Mouse (Mus musculus) C2C12 (cell line): ENCODE results near the gene Tmtc1. TPM values are rescaled to one million over a fixed set of nuclear protein-coding genes. Genes with fewer than 3 reads are reported as not detected.

ENCODE experiments used
- H3K27me3 ChIP-seq: one replicate; pipeline ENCODE4 v1.6.1; 2011; ENCODE audit not compliant: control insufficient read depth, insufficient read depth, insufficient read length
- H3K36me3 ChIP-seq: one replicate; pipeline ENCODE4 v1.6.1; 2011; ENCODE audit not compliant: control insufficient read depth, insufficient read depth
- H3K4me3 ChIP-seq: one replicate; pipeline ENCODE4 v1.5.1; 2011; ENCODE audit warnings: mild to moderate bottlenecking, control low read depth; ENCODE audit not compliant: poor library complexity, insufficient read depth, severe bottlenecking
- H3K79me2 ChIP-seq: one replicate; pipeline ENCODE4 v1.6.1; 2011; ENCODE audit not compliant: control insufficient read depth, insufficient read depth
- H3K79me3 ChIP-seq: one replicate; pipeline ENCODE4 v1.6.1; 2011; ENCODE audit warnings: low read depth, control low read depth
- H3ac ChIP-seq: one replicate; pipeline ENCODE3; 2011; ENCODE audit warnings: low read depth; ENCODE audit not compliant: control insufficient read depth, insufficient read length
- CEBPB ChIP-seq: IDR thresholded peaks from one replicate; pipeline ENCODE4 v1.6.1; 2011; ENCODE audit warnings: low read depth, mild to moderate bottlenecking, control low read depth, moderate library complexity
- CTCF ChIP-seq: IDR thresholded peaks from one replicate; pipeline ENCODE4 v1.5.1; 2011; ENCODE audit not compliant: control insufficient read depth, insufficient read depth, insufficient read length
- FOSL1 ChIP-seq: IDR thresholded peaks from one replicate; pipeline ENCODE4 v1.8.0; 2011; ENCODE audit warnings: mild to moderate bottlenecking, low read length; ENCODE audit not compliant: poor library complexity, insufficient read depth, severe bottlenecking
- MAX ChIP-seq: IDR thresholded peaks from one replicate; pipeline ENCODE4 v1.6.1; 2011; ENCODE audit warnings: mild to moderate bottlenecking, control low read depth
- MYOD1 ChIP-seq: IDR thresholded peaks from one replicate; pipeline ENCODE4 v1.6.1; 2011; ENCODE audit warnings: low read depth; ENCODE audit not compliant: control insufficient read depth, insufficient read length
- MYOG ChIP-seq: IDR thresholded peaks from one replicate; pipeline ENCODE4 v1.6.1; 2011; ENCODE audit not compliant: control insufficient read depth, insufficient read length; ENCODE audit errors: extremely low read depth
- USF1 ChIP-seq: IDR thresholded peaks from one replicate; pipeline ENCODE4 v1.6.1; 2011; ENCODE audit warnings: low read depth, mild to moderate bottlenecking, control low read depth, moderate library complexity
- polyA plus RNA-seq: library from polyadenylated mRNA; unstranded; fragments of >200 nt; fragmentation: generic; extraction: Trizol; gene quantifications from one replicate; pipeline ENCODE4 v1.2.1, GENCODE M21; 2012; ENCODE audit warnings: missing spikeins

Tmtc1 gene
- polyA plus RNA-seq, 1 experiment: not detected

- Histone ChIP-seq H3K27me3 (no peaks in the 10 kb centered on the region), H3K79me2 (no peaks in the 10 kb centered on the region), H3K36me3 (no peaks in the 10 kb centered on the region), H3ac (no peak overlapping the region), H3K79me3 (no peaks in the 10 kb centered on the region), H3K4me3 (no peak overlapping the region)
- TF ChIP-seq MYOG (no peak), CEBPB (no peak), FOSL1 (no peak), MYOD1 (no peak), CTCF (no peak), MAX (no peak), USF1 (no peak)
Measured at GRCm38 (mm10) chr6:148237453-148237852, 206.7 kb downstream of the Tmtc1 start.

DNA sequence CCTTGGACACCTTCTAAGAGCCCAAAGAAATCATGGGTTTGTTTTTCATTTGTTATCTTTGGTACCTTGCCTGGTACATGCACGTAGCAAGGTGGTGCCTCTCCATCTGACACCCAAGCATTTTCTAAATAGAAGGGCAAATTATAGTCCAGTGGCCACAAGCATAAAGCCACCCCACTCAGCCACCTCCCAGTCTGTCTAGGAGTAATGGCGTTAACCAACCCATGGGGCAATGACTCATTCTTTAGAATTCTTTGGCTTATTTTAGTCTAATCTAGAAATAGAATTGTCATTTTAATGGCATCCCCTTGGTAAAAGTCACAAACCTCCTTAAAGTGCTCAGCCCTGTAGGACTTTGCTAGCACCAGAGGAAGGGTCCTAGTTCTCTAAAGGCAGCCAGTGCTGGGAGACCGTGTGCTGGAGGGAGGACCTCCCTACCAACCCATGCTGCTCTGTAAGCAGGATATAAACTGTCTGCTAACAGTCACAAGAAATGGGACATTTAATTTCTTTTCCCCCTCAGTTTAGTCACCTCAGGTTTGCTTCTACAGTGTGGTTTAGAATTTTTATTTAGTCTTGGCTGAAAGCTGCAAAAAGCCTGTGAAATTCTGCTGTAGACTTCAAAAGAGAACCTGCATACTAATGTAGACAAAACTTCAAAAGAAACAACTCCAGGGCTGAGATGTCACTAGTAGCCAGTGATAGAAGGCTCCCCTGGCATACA lies 209.9 kb downstream of the Tmtc1 start:
- TF ChIP-seq CTCF (no peak), FOSL1 (no peak), MYOG (no peak), CEBPB (no peak), MYOD1 (no peak), USF1 (no peak), MAX (no peak)
- Histone ChIP-seq H3K4me3 (no peak overlapping the region), H3ac (no peak overlapping the region), H3K36me3 (no peaks in the 10 kb centered on the region), H3K27me3 (no peaks in the 10 kb centered on the region), H3K79me2 (no peaks in the 10 kb centered on the region), H3K79me3 (no peaks in the 10 kb centered on the region)

DNA sequence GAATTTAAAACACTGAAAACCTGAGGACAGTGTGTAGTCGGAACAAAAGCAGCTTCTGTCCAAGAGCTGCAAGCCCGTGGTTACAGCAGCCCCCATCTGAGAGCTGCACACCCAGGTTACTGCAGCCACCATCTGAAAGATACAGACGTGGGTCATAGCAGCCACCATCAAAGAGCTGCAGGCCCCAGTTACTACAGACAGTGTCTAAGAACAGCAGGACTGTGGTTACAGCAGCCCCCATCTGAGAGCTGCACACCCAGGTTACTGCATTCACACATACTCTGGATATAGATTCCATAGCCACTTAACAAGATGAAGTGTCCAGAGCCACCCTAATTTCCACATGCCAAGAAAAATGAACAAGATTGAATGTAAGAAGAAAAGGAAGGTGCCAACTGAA lies 216.6 kb downstream of the Tmtc1 start:
- Histone ChIP-seq H3K27me3 (no peaks in the 10 kb centered on the region), H3ac (no peak overlapping the region), H3K36me3 (no peaks in the 10 kb centered on the region), H3K79me3 (no peaks in the 10 kb centered on the region), H3K4me3 (no peak overlapping the region), H3K79me2 (no peaks in the 10 kb centered on the region)
- TF ChIP-seq FOSL1 (no peak), MAX (no peak), CEBPB (no peak), USF1 (no peak), CTCF (no peak), MYOD1 (no peak), MYOG (no peak)

DNA sequence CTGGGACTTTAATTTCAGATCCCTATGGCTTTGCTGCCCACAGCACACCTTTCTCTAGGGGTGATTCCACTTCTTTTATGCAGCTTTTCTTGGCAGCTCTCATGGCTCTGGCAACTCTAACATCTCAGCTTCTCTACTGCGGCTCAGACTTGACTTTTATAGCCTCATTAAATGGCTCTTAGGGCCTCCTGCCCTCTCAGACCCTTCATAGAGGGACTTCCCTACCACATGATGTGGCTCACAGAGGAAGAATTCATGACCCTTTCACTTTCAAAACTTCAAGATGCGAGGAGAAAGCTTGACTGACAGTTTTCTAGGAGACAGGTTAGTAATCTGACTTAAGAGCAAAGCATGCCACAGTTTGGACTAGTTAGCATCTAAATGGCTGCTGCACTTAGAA lies 221.5 kb downstream of the Tmtc1 start:
- no peaks in the 10 kb centered on the region for H3K79me3 ChIP-seq
- no peak overlapping the region for H3K4me3 ChIP-seq
- TF ChIP-seq CTCF (no peak), FOSL1 (no peak), MAX (no peak), MYOG (no peak), MYOD1 (no peak), CEBPB (no peak), USF1 (no peak)
- no peak overlapping the region for H3ac ChIP-seq
- no peaks in the 10 kb centered on the region for H3K27me3 ChIP-seq
- H3K79me2 ChIP-seq: no peaks in the 10 kb centered on the region
- peaks cover 4% of the 10 kb centered on the region for H3K36me3 ChIP-seq

- Histone ChIP-seq H3K79me3 (no peaks in the 10 kb centered on the region), H3K27me3 (no peaks in the 10 kb centered on the region), H3K4me3 (no peak overlapping the region), H3ac (no peak overlapping the region), H3K79me2 (peaks cover under 1% of the 10 kb centered on the region), H3K36me3 (peaks cover 10% of the 10 kb centered on the region)
- TF ChIP-seq CTCF: no peak
- no peak for TF ChIP-seq FOSL1
- TF ChIP-seq MYOD1: no peak
- no peak for TF ChIP-seq CEBPB
- TF ChIP-seq USF1: no peak
- no peak for TF ChIP-seq MYOG
- no peak for TF ChIP-seq MAX
Measured at GRCm38 (mm10) chr6:148218235-148219076, 225.7 kb downstream of the Tmtc1 start.

DNA sequence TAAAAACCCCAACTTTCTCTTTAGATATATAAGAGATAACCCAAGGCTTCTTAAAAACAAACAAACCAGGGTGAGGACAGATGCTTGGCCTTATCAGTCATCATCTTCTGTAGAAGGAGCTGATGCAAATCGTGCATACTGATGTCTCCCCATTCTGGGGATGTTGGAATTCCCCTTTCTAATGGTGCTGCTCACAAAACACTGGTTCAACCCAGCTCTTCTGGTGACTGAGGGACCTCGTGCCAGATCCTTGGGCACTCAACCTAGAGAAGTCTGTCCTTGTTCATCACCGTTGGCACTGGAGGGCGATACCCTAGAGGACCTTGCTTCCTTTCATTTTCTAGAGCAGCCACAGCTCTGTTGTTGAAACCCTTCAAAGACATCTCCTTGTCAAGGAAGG lies 227.4 kb downstream of the Tmtc1 start:
- Histone ChIP-seq H3K4me3 (no peak overlapping the region), H3K36me3 (peaks cover 10% of the 10 kb centered on the region)
- TF ChIP-seq MYOG: no peak
- TF ChIP-seq MAX: no peak

More for the DNA sequence above, 227.4 kb downstream of the Tmtc1 start:
- H3K79me3 ChIP-seq: no peaks in the 10 kb centered on the region
- no peak overlapping the region for H3ac ChIP-seq
- peaks cover 15% of the 10 kb centered on the region for H3K79me2 ChIP-seq
- H3K27me3 ChIP-seq: no peaks in the 10 kb centered on the region
